Mouse (Mus musculus) stomach, embryonic 14.5 days (tissue): ENCODE data around the gene Caskin1. TPM values are rescaled to one million over a fixed set of nuclear protein-coding genes. Genes with fewer than 3 reads are reported as not detected.

Experiments used
- ATAC-seq: fragments of 200-750 bp; cut with Nextera tagmentation; 2 replicates; pipeline ENCODE4 v1.8.0; 2017; ENCODE audit warnings: low read depth, moderate TSS enrichment; ENCODE audit not compliant: insufficient number of reproducible peaks, insufficient read depth, low FRiP score
- H3K27ac ChIP-seq: fragments of 300-500 bp; sonication (generic); 2 replicates; pipeline ENCODE4 v1.5.1; 2014; ENCODE audit warnings: mild to moderate bottlenecking, low read length, moderate library complexity, mixed read lengths
- H3K27me3 ChIP-seq: fragments of 300-500 bp; sonication (generic); 2 replicates; pipeline ENCODE4 v1.6.1; 2014; ENCODE audit warnings: low read length, control low read depth, mixed read lengths; ENCODE audit not compliant: control insufficient read depth, insufficient read depth
- H3K36me3 ChIP-seq: fragments of 300-500 bp; sonication (generic); 2 replicates; pipeline ENCODE4 v1.6.1; 2014; ENCODE audit warnings: mild to moderate bottlenecking, control low read depth, low read length, moderate library complexity, mixed read lengths; ENCODE audit not compliant: control insufficient read depth, insufficient read depth
- H3K4me1 ChIP-seq: fragments of 300-500 bp; sonication (generic); 2 replicates; pipeline ENCODE4 v1.6.1; 2014; ENCODE audit warnings: low read length, control low read depth, mixed read lengths; ENCODE audit not compliant: control insufficient read depth, insufficient read depth
- H3K4me2 ChIP-seq: fragments of 300-500 bp; sonication (generic); replicated peaks from 2 replicates; pipeline ENCODE4 v1.6.1; 2014; ENCODE audit warnings: low read depth, low read length, control low read depth
- H3K4me3 ChIP-seq: fragments of 300-500 bp; sonication (generic); 2 replicates; pipeline ENCODE4 v1.5.1; 2014; ENCODE audit warnings: low read depth, low read length, control low read depth
- H3K9ac ChIP-seq: fragments of 300-500 bp; sonication (generic); replicated peaks from 2 replicates; pipeline ENCODE4 v1.6.1; 2014; ENCODE audit warnings: low read depth, mild to moderate bottlenecking, control low read depth, low read length, moderate library complexity, mixed read lengths
- H3K9me3 ChIP-seq: fragments of 300-500 bp; sonication (generic); 2 replicates; pipeline ENCODE4 v1.6.1; 2016; ENCODE audit warnings: low read depth, low read length, control low read depth; ENCODE audit not compliant: control insufficient read depth
- WGBS: fragments of 180-500 bp; shearing (Covaris S2); extraction: QIAGEN DNeasy Blood & Tissue Kit; methylation state at CpG from one replicate; pipeline ENCODE4 v1.1.7; 2014; 5-methylcytosine and 5-hydroxymethylcytosine counted together
- polyA plus RNA-seq: library from polyadenylated mRNA; unstranded; fragments of >200 nt; fragmentation: Nextera tagmentation; extraction: Ambion mirVana; gene quantifications from 2 replicates; pipeline ENCODE4 v1.2.1, GENCODE M21; 2014

The Caskin1 gene
- polyA plus RNA-seq, 1 experiment from 2014 or later = 3.8 TPM

DNA sequence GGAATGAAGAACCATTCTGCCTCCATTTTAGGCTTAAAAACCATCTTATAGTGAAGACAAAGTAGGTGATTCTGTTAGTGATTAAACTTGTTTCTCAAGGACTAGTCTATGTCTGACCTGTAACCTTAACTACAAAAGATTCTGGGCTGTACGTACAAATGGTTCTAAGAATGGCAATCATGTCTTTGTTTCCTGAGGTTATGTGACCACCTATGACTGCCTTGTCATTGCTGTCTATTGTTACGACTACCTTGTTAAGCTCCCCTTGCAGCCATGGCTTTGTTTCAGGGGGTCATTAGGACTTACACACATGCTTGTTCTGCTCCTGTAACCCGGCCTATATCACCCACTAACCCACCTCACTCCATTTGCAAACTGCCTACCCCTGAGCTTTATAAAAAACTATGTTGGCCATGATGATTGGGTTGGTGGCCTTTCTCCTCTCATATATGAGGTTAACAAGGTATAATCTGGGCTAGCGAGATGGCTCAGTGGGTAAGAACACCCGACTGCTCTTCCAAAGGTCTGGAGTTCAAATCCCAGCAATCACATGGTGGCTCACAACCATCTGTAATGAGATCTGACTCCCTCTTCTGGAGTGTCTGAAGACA lies 19.7 kb upstream of the Caskin1 start:
- H3K4me2 ChIP-seq = no peak overlapping the region
- ATAC-seq = no peak
- 94% methylated on average over 5 of the region's 5 CpGs for WGBS
- H3K9ac ChIP-seq = no peak overlapping the region
- H3K4me1 ChIP-seq = peaks cover 24% of the 10 kb centered on the region
- H3K27me3 ChIP-seq = no peaks in the 10 kb centered on the region
- no peaks in the 10 kb centered on the region for H3K9me3 ChIP-seq
- no peak overlapping the region for H3K27ac ChIP-seq
- H3K36me3 ChIP-seq = peaks cover 3% of the 10 kb centered on the region; the same call in 1 of the 2 replicates
- H3K4me3 ChIP-seq = no peak overlapping the region

GRCm38 (mm10) chr17:24469336-24469909 lies 19.0 kb upstream of the Caskin1 start:
- WGBS = 17% methylated on average over 7 of the region's 7 CpGs
- peaks cover 3% of the 10 kb centered on the region; the same call in 1 of the 2 replicates for H3K36me3 ChIP-seq
- H3K27me3 ChIP-seq = no peaks in the 10 kb centered on the region
- ATAC-seq = no peak
- peak overlapping the region; percentile 93 for H3K4me2 ChIP-seq
- H3K9me3 ChIP-seq = no peaks in the 10 kb centered on the region
- H3K4me1 ChIP-seq = peaks cover 24% of the 10 kb centered on the region
- 0 out of 2 replicates have a peak overlapping the region, but pooled peaks have one; percentile 84 for H3K9ac ChIP-seq
- H3K4me3 ChIP-seq = peak overlapping the region; percentile 80
- H3K27ac ChIP-seq = peak overlapping the region; percentile 52

DNA sequence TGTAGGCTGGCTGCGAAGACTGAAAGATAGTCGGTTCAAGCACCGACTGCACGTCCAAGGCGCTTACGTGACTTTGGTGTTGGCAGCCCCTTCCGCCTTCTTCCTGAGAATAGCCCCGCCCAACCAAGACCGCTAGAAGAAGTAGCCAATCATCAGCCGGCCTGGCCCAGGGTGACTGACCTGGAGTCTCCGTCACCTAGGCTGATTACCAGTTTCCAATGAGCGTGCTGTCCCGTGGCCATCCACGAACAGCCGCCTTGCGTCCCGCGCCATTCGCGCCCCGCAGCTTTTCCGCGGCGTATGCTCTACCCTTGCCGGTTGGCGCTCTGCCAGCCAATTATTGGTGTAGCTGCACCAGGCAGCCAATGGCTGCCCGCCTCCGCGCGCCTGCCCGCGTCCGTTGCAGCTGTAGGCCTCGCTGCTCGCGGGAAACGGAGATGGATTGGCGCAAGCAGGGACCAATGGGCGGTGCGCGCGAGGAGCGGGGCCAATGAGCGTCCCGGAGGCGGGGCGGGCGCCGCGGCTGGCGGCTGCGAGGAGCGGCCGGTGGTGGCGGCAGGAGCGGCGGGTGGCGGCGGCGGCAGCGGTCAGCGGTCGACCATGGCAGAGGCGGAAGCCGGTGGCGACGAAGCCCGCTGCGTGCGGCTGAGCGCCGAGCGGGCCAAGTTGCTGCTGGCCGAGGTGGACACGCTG lies 18.3 kb upstream of the Caskin1 start, which contains the start of the genes E4f1 and Pgp:
TSS of gene E4f1 (minus strand) at position 404 of the 693 bp plus-strand sequence.
TSS of gene Pgp (plus strand) at position 483 of the 693 bp plus-strand sequence.
- Histone ChIP-seq H3K4me2 (peak within 1 kb of the TSS; percentile 93), H3K9me3 (no peaks in the 10 kb centered on the region), H3K27ac (peak within 1 kb of the TSS; percentile 52), H3K4me1 (peaks cover 24% of the 10 kb centered on the region), H3K27me3 (no peaks in the 10 kb centered on the region), H3K9ac (peak within 1 kb of the TSS; percentile 84), H3K36me3 (peaks cover 5% of the 10 kb centered on the region; the same call in 1 of the 2 replicates), H3K4me3 (peak within 1 kb of the TSS; percentile 80)
- ATAC-seq = peak; percentile 98
- under 1% methylated on average over 75 of the region's 75 CpGs for WGBS

DNA sequence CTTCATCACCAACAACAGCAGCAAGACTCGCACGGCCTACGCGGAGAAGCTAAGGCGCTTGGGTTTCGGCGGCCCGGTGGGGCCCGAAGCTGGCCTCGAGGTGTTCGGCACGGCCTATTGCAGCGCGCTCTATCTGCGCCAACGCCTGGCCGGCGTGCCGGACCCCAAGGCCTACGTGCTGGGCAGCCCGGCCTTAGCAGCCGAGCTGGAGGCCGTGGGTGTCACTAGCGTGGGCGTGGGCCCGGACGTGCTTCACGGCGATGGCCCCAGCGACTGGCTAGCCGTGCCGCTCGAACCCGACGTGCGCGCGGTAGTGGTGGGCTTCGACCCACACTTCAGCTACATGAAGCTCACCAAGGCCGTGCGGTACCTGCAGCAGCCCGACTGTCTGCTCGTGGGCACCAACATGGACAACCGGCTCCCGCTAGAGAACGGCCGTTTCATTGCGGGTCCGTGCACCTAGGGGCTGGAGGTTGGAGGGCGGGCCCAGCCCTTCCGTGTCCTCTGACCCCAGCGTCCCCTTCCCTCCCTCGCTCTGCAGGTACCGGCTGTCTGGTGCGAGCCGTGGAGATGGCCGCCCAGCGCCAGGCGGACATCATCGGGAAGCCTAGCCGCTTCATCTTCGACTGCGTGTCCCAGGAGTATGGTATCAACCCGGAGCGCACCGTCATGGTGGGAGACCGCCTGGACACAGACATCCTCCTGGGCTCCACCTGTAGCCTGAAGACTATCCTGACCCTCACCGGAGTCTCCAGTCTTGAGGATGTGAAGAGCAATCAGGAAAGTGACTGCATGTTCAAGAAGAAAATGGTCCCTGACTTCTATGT lies 17.5 kb upstream of the Caskin1 start:
- 1% methylated on average over 68 of the region's 68 CpGs for WGBS

DNA sequence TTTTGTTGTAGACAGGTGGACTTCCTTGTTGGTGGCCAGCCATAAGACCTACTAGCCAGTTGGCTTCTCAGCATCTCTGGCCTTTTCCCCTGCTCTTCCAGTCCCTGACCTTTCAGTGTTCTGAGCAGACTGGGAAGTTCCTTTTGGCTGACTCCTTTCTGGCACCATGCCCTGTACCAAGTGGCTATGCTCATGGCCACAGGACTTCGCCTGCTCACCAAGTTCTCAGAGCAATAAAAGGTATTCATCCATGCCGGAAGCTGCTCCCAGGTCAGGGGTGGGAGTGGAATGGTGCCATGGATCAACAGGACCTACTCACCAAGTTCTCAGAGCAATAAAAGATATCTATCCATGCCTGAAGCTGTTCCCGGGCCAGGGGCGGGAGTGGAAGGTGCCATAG lies 15.9 kb upstream of the Caskin1 start:
- H3K9me3 ChIP-seq = no peaks in the 10 kb centered on the region
- 0 out of 2 replicates have a peak overlapping the region, but pooled peaks have one; percentile 93 for H3K4me2 ChIP-seq
- peaks cover 26% of the 10 kb centered on the region for H3K36me3 ChIP-seq
- no peaks in the 10 kb centered on the region for H3K27me3 ChIP-seq
- H3K4me1 ChIP-seq = peaks cover 24% of the 10 kb centered on the region
- no peak overlapping the region for H3K9ac ChIP-seq
- no peak for ATAC-seq
- H3K4me3 ChIP-seq = no peak overlapping the region
- 80% methylated on average over 4 of the region's 4 CpGs for WGBS
- peak overlapping the region; percentile 27; the same call in 1 of the 2 replicates for H3K27ac ChIP-seq

More for the DNA sequence above, 17.5 kb upstream of the Caskin1 start:
- peak; percentile 16; the same call in 1 of the 2 replicates for ATAC-seq
- H3K27me3 ChIP-seq = no peaks in the 10 kb centered on the region
- H3K4me1 ChIP-seq = peaks cover 24% of the 10 kb centered on the region
- H3K36me3 ChIP-seq = peaks cover 13% of the 10 kb centered on the region
- no peaks in the 10 kb centered on the region for H3K9me3 ChIP-seq
- H3K27ac ChIP-seq = peak overlapping the region; percentile 52; the same call in 1 of the 2 replicates
- peak overlapping the region; percentile 84 for H3K9ac ChIP-seq
- H3K4me3 ChIP-seq = peak overlapping the region; percentile 80
- peak overlapping the region; percentile 93 for H3K4me2 ChIP-seq

DNA sequence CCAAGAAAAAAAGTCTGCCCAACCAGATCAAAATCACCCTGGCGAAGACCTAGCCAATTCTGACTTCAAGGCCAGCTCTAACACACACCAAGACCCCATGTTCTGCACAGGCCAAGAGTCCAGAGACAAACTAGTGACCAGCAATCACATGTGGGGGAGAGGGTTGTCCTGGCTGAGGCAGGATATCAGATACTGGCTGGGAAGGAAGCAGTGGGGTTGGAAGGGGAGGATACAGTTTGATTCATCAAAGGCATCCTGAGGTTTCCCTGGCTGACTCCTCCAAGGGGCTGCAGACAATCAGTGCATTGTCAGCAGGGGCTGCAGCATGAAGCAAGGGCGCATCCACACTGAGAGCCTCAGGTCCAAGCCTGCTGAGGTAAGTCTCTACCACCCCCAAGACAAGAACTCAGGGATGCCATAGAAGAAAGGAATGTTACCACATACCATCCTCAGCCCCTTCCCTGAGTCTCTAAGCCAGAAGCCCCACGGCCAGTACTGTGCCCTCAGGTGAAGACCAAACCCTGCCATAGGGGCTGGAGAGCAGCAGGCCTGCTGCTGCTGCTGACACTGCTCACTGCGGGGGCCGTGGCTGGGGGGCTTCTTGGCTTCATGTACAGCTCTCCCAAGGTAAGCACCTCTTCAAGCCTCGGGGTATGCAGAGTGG lies 14.7 kb upstream of the Caskin1 start, which contains the start of gene Bricd5:
TSS of gene Bricd5 (plus strand) at position 273 of the 664 bp plus-strand sequence.
- peaks cover 26% of the 10 kb centered on the region for H3K36me3 ChIP-seq
- 75% methylated on average over 6 of the region's 6 CpGs for WGBS
- 0 out of 2 replicates have a peak within 1 kb of the TSS, but pooled peaks have one; percentile 5 for H3K4me2 ChIP-seq
- no peaks in the 10 kb centered on the region for H3K9me3 ChIP-seq
- no peak for ATAC-seq
- no peak within 1 kb of the TSS for H3K4me3 ChIP-seq
- H3K27ac ChIP-seq = peak within 1 kb of the TSS; percentile 67
- no peaks in the 10 kb centered on the region for H3K27me3 ChIP-seq
- peaks cover 29% of the 10 kb centered on the region for H3K4me1 ChIP-seq
- H3K9ac ChIP-seq = no peak within 1 kb of the TSS

GRCm38 (mm10) chr17:24474557-24474956 lies 13.8 kb upstream of the Caskin1 start:
- no peaks in the 10 kb centered on the region for H3K9me3 ChIP-seq
- no peak overlapping the region for H3K4me3 ChIP-seq
- H3K27ac ChIP-seq = no peak overlapping the region
- H3K4me2 ChIP-seq = no peak overlapping the region
- no peak overlapping the region for H3K9ac ChIP-seq
- WGBS = 78% methylated on average over 5 of the region's 5 CpGs
- ATAC-seq = no peak
- H3K27me3 ChIP-seq = no peaks in the 10 kb centered on the region
- peaks cover 29% of the 10 kb centered on the region for H3K4me1 ChIP-seq
- H3K36me3 ChIP-seq = peaks cover 26% of the 10 kb centered on the region
